Mouse (Mus musculus) limb, embryonic 13.5 days (tissue): ENCODE data around the gene Csmd2. TPM values are rescaled to one million over a fixed set of nuclear protein-coding genes. Genes with fewer than 3 reads are reported as not detected.

ENCODE experiments used
- ATAC-seq: fragments of 200-750 bp; cut with Nextera tagmentation; 2 replicates; pipeline ENCODE4 v1.8.0; 2017; ENCODE audit warnings: low read depth, moderate number of reproducible peaks, moderate TSS enrichment; ENCODE audit not compliant: low FRiP score
- H3K27ac ChIP-seq: fragments of 300-500 bp; sonication (generic); 2 replicates; pipeline ENCODE4 v1.5.1; 2015; ENCODE audit warnings: inconsistent platforms, mild to moderate bottlenecking, moderate library complexity
- H3K27me3 ChIP-seq: fragments of 300-500 bp; sonication (generic); 2 replicates; pipeline ENCODE4 v1.6.1; 2015; ENCODE audit warnings: mild to moderate bottlenecking, inconsistent platforms
- H3K36me3 ChIP-seq: fragments of 300-500 bp; sonication (generic); 2 replicates; pipeline ENCODE4 v1.6.1; 2015; ENCODE audit warnings: inconsistent platforms, mild to moderate bottlenecking, moderate library complexity
- H3K4me1 ChIP-seq: fragments of 300-500 bp; sonication (generic); 2 replicates; pipeline ENCODE4 v1.6.1; 2015; ENCODE audit warnings: inconsistent platforms
- H3K4me2 ChIP-seq: fragments of 300-500 bp; sonication (generic); replicated peaks from 2 replicates; pipeline ENCODE4 v1.6.1; 2015; ENCODE audit warnings: inconsistent platforms, mild to moderate bottlenecking, moderate library complexity
- H3K4me3 ChIP-seq: fragments of 300-500 bp; sonication (generic); 2 replicates; pipeline ENCODE4 v1.5.1; 2015; ENCODE audit warnings: moderate library complexity, mild to moderate bottlenecking, inconsistent platforms
- H3K9ac ChIP-seq: fragments of 300-500 bp; sonication (generic); 2 replicates; pipeline ENCODE4 v1.6.1; 2015; ENCODE audit warnings: mild to moderate bottlenecking, inconsistent platforms
- H3K9me3 ChIP-seq: fragments of 300-500 bp; sonication (generic); 2 replicates; pipeline ENCODE4 v1.6.1; 2016; ENCODE audit warnings: inconsistent platforms
- WGBS: fragments of 180-500 bp; shearing (Covaris S2); methylation state at CpG from one replicate; pipeline ENCODE4 v1.1.7; 2015; 5-methylcytosine and 5-hydroxymethylcytosine counted together
- polyA plus RNA-seq: library from polyadenylated mRNA; unstranded; fragments of >200 nt; fragmentation: Nextera tagmentation; extraction: Ambion mirVana; gene quantifications from 2 replicates; pipeline ENCODE4 v1.2.1, GENCODE M21; 2015

The Csmd2 gene
- polyA plus RNA-seq, 1 experiment from 2014 or later, result 0.14 TPM

DNA sequence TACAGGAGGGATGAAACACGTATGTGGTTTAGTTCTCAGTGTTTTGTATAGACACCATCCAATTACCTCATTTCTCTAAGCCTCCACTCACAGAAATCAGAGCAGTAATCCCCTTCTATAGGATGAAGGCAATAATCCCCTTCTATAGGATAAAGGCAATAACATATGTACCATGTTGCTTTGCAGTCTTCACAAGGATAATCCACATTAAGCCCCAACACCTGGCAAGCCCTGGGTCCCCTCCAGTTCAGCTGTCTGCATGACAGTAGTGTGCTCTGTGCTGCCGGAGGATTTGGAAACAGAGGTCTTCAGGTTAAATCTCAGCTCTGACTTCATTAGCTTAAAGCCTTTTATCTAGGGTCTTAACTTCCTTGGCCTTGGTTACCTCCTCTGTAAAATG, 391.3 kb downstream of the Csmd2 start:
- H3K36me3 ChIP-seq, result no peaks in the 10 kb centered on the region
- H3K27ac ChIP-seq, result no peak overlapping the region
- H3K27me3 ChIP-seq, result 0 out of 2 replicates have a peak, but pooled peaks cover 3% of the 10 kb centered on the region
- no peak overlapping the region for H3K4me2 ChIP-seq
- no peaks in the 10 kb centered on the region for H3K4me1 ChIP-seq
- H3K4me3 ChIP-seq, result no peak overlapping the region
- no peak for ATAC-seq
- H3K9ac ChIP-seq, result no peak overlapping the region
- no peaks in the 10 kb centered on the region for H3K9me3 ChIP-seq
- WGBS, result 63% methylated on average over 2 of the region's 2 CpGs

GRCm38 (mm10) chr4:128381331-128381730, 393.7 kb downstream of the Csmd2 start:
- H3K27ac ChIP-seq, result no peak overlapping the region
- ATAC-seq, result no peak
- no peak overlapping the region for H3K9ac ChIP-seq
- H3K36me3 ChIP-seq, result no peaks in the 10 kb centered on the region
- no peaks in the 10 kb centered on the region for H3K27me3 ChIP-seq
- H3K4me2 ChIP-seq, result no peak overlapping the region
- H3K4me3 ChIP-seq, result no peak overlapping the region
- no peaks in the 10 kb centered on the region for H3K9me3 ChIP-seq
- no peaks in the 10 kb centered on the region for H3K4me1 ChIP-seq
- 66% methylated on average over 6 of the region's 6 CpGs for WGBS

GRCm38 (mm10) chr4:128383800-128384199, 396.1 kb downstream of the Csmd2 start:
- no peaks in the 10 kb centered on the region for H3K4me1 ChIP-seq
- no peaks in the 10 kb centered on the region for H3K36me3 ChIP-seq
- no peak overlapping the region for H3K27ac ChIP-seq
- peaks cover 6% of the 10 kb centered on the region; the same call in 1 of the 2 replicates for H3K27me3 ChIP-seq
- no peak overlapping the region for H3K4me3 ChIP-seq
- H3K9me3 ChIP-seq, result no peaks in the 10 kb centered on the region
- WGBS, result 90% methylated on average over 7 of the region's 7 CpGs
- ATAC-seq, result no peak
- H3K9ac ChIP-seq, result no peak overlapping the region
- H3K4me2 ChIP-seq, result no peak overlapping the region

DNA sequence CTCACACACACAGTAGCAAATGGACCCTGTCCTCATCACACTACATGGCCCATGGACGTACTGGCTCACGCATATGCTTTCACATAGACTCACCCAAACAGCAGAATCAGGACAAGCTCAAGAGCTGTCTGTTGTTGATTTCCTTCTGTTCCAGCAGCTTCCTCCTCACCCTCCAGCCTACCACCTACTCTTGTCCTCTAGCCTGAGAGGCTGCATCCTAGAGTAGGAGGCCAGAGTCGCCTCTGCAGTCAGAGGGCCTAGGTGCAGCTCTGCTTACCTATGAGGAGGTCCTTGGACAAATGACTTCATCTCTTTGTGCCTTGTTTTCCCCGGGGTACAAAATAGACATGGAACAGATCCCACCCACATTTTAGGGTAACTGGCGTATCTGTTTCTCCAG, 403.8 kb downstream of the Csmd2 start:
- no peak overlapping the region for H3K27ac ChIP-seq
- H3K27me3 ChIP-seq, result peaks cover 30% of the 10 kb centered on the region
- no peaks in the 10 kb centered on the region for H3K36me3 ChIP-seq
- WGBS, result 90% methylated on average over 5 of the region's 5 CpGs
- H3K4me3 ChIP-seq, result no peak overlapping the region
- H3K9ac ChIP-seq, result no peak overlapping the region
- ATAC-seq, result no peak
- no peaks in the 10 kb centered on the region for H3K9me3 ChIP-seq
- H3K4me1 ChIP-seq, result peaks cover 3% of the 10 kb centered on the region; the same call in 1 of the 2 replicates
- H3K4me2 ChIP-seq, result no peak overlapping the region

DNA sequence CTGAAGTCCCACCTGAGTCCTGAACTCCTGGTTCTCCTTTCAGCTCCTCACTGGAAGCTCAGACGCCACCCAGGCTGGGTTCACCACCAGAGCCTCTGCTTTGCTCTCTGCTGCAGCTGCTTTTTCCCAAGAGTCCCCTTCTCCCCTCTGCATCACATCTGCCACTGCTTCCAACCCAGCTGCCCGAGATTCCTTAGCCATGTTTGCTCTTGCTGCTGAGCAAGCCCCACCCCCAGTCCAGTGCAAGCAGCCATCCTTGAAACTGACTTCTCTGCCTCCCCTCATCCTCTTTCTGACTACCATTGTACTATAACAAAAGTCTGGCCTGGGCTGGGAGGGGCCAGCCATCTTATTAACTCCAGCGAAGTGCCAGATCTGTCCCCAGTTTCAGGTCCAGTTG, 404.6 kb downstream of the Csmd2 start:
- Histone ChIP-seq H3K4me3 (no peak overlapping the region), H3K4me1 (peaks cover 10% of the 10 kb centered on the region; the same call in 1 of the 2 replicates), H3K4me2 (no peak overlapping the region), H3K9ac (no peak overlapping the region), H3K27me3 (peaks cover 34% of the 10 kb centered on the region), H3K36me3 (no peaks in the 10 kb centered on the region), H3K9me3 (no peaks in the 10 kb centered on the region), H3K27ac (no peak overlapping the region)
- ATAC-seq, result no peak
- WGBS, result 44% methylated on average over 3 of the region's 3 CpGs

DNA sequence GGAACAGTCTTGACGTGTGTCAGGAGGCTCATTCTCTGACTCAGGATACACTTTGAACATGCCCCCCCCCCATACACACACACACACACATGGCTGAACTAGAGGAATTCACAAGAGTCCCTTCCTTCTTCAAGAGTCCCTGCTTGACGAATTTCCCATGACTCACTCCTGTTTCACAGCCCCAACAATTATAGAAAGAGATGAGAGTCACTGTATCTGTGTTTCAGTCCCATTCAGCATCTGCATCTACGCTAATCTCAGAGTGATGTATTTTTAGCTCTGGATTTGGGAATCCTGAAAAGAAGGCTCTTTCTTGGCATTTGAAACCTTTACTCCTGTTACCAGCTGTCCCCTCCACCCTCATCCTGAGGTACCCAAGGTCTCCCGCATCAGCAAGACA, 406.2 kb downstream of the Csmd2 start:
- peaks cover 10% of the 10 kb centered on the region; the same call in 1 of the 2 replicates for H3K4me1 ChIP-seq
- ATAC-seq, result no peak
- WGBS, result 81% methylated on average over 4 of the region's 4 CpGs
- no peaks in the 10 kb centered on the region for H3K36me3 ChIP-seq
- no peak overlapping the region for H3K9ac ChIP-seq
- H3K4me2 ChIP-seq, result no peak overlapping the region
- H3K4me3 ChIP-seq, result no peak overlapping the region
- peaks cover 44% of the 10 kb centered on the region for H3K27me3 ChIP-seq
- no peak overlapping the region for H3K27ac ChIP-seq
- H3K9me3 ChIP-seq, result no peaks in the 10 kb centered on the region

GRCm38 (mm10) chr4:128396616-128397015, 409.0 kb downstream of the Csmd2 start:
- Histone ChIP-seq H3K27ac (no peak overlapping the region), H3K36me3 (no peaks in the 10 kb centered on the region), H3K9me3 (no peaks in the 10 kb centered on the region), H3K4me2 (no peak overlapping the region), H3K4me1 (peaks cover 10% of the 10 kb centered on the region; the same call in 1 of the 2 replicates), H3K4me3 (no peak overlapping the region), H3K27me3 (peaks cover 28% of the 10 kb centered on the region), H3K9ac (no peak overlapping the region)
- no peak for ATAC-seq
- 74% methylated on average over 5 of the region's 5 CpGs for WGBS

DNA sequence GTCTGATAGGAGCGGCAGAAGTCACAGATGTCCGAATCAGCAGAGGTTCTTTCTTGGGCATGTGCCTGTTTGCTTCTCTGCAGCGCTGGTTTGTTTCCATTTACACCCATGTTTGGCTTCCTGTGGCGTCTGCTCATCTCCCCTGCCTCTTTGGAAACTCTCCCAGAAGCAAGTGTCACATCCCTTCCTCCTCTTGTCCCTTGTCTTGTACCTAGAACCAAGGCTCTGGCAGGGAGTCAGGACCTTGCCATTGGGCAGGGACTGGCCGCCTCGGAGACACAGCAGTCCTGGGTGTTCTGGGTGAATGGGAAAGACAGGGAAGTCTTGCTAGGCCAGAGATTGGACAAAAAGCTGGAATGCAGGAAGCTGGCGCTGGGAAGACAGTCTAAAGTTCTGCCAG, 410.1 kb downstream of the Csmd2 start:
- no peak for ATAC-seq
- Histone ChIP-seq H3K27ac (no peak overlapping the region), H3K4me1 (0 out of 2 replicates have a peak, but pooled peaks cover 7% of the 10 kb centered on the region), H3K36me3 (no peaks in the 10 kb centered on the region), H3K9me3 (no peaks in the 10 kb centered on the region), H3K4me3 (no peak overlapping the region), H3K4me2 (no peak overlapping the region), H3K27me3 (peaks cover 26% of the 10 kb centered on the region), H3K9ac (no peak overlapping the region)
- 66% methylated on average over 7 of the region's 7 CpGs for WGBS

DNA sequence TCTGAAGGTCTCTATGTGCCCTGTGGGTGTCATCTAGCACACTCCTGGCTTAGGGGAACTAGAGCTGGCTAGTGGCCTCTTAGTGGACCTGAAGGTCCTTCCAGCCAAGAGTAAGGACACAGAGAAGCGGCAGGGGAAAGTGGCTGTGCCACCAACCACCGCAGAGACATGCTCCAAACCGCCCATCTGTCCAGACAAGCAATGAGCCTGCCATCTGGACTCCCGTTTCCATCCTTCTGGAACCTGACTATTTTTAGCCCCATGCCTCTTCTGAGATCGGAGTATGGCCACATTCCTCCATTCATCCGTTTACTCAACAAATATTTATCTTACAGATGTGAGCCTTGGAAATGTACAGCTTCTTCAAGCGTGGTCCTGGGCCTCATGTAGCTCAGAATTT, 411.3 kb downstream of the Csmd2 start:
- Histone ChIP-seq H3K36me3 (no peaks in the 10 kb centered on the region), H3K27me3 (peaks cover 23% of the 10 kb centered on the region), H3K4me2 (no peak overlapping the region), H3K4me3 (no peak overlapping the region), H3K4me1 (0 out of 2 replicates have a peak, but pooled peaks cover 7% of the 10 kb centered on the region), H3K9me3 (no peaks in the 10 kb centered on the region), H3K9ac (no peak overlapping the region), H3K27ac (no peak overlapping the region)
- WGBS, result 68% methylated on average over 7 of the region's 7 CpGs
- ATAC-seq, result no peak

GRCm38 (mm10) chr4:128400016-128400415, 412.4 kb downstream of the Csmd2 start:
- 81% methylated on average over 6 of the region's 6 CpGs for WGBS
- no peak for ATAC-seq

GRCm38 (mm10) chr4:128401591-128401990, 413.9 kb downstream of the Csmd2 start:
- 38% methylated on average over 3 of the region's 3 CpGs for WGBS
- no peak overlapping the region for H3K4me3 ChIP-seq
- H3K36me3 ChIP-seq, result no peaks in the 10 kb centered on the region
- H3K27ac ChIP-seq, result no peak overlapping the region
- peaks cover 19% of the 10 kb centered on the region for H3K27me3 ChIP-seq
- H3K9ac ChIP-seq, result no peak overlapping the region
- H3K4me2 ChIP-seq, result no peak overlapping the region
- ATAC-seq, result no peak
- 0 out of 2 replicates have a peak, but pooled peaks cover 7% of the 10 kb centered on the region for H3K4me1 ChIP-seq
- H3K9me3 ChIP-seq, result no peaks in the 10 kb centered on the region

More at GRCm38 (mm10) chr4:128400016-128400415, 412.4 kb downstream of the Csmd2 start:
- no peak overlapping the region for H3K27ac ChIP-seq
- H3K27me3 ChIP-seq, result peaks cover 23% of the 10 kb centered on the region
- H3K9ac ChIP-seq, result no peak overlapping the region
- H3K4me1 ChIP-seq, result 0 out of 2 replicates have a peak, but pooled peaks cover 7% of the 10 kb centered on the region
- no peak overlapping the region for H3K4me3 ChIP-seq
- no peaks in the 10 kb centered on the region for H3K9me3 ChIP-seq
- no peak overlapping the region for H3K4me2 ChIP-seq
- H3K36me3 ChIP-seq, result no peaks in the 10 kb centered on the region

GRCm38 (mm10) chr4:128402706-128403105, 415.0 kb downstream of the Csmd2 start:
- no peak overlapping the region for H3K9ac ChIP-seq
- no peaks in the 10 kb centered on the region for H3K36me3 ChIP-seq
- H3K9me3 ChIP-seq, result no peaks in the 10 kb centered on the region
- H3K4me1 ChIP-seq, result no peaks in the 10 kb centered on the region
- H3K27ac ChIP-seq, result no peak overlapping the region
- H3K4me2 ChIP-seq, result no peak overlapping the region
- peaks cover 12% of the 10 kb centered on the region for H3K27me3 ChIP-seq
- no peak for ATAC-seq
- no peak overlapping the region for H3K4me3 ChIP-seq
- WGBS, result 88% methylated on average over 1 of the region's 1 CpGs

DNA sequence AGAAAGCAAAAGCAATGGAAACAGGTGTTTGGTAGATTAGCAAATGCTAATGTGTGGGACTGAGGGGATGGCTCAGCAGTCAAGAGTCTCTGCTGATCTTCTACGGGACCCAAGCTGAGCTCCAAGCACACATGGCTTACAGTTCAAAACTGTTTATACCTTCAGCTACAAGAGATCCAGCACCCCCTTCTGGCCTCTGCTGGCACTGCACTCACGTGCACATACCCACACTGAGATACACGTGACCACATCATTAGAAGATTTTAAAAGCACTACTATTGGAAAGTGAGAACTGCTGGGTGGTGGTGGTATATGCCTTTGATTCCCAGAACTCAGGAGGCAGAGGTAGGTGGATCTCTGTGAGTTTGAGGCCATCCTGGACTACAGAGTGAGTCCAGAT, 417.9 kb downstream of the Csmd2 start:
- no peak overlapping the region for H3K4me3 ChIP-seq
- H3K27me3 ChIP-seq, result no peaks in the 10 kb centered on the region
- no peaks in the 10 kb centered on the region for H3K9me3 ChIP-seq
- H3K27ac ChIP-seq, result no peak overlapping the region
- H3K9ac ChIP-seq, result no peak overlapping the region
- H3K4me2 ChIP-seq, result no peak overlapping the region
- H3K36me3 ChIP-seq, result no peaks in the 10 kb centered on the region
- WGBS, result 90% methylated on average over 3 of the region's 3 CpGs
- no peak for ATAC-seq
- H3K4me1 ChIP-seq, result no peaks in the 10 kb centered on the region
